Mouse (Mus musculus) liver, embryonic 11.5 days (tissue): ENCODE data around the gene Aida. TPM values are rescaled to one million over a fixed set of nuclear protein-coding genes. Genes with fewer than 3 reads are reported as not detected.
"Not testable (repeated sequence)": the region's sequence is repeated elsewhere in the genome, so short reads cannot be mapped to it uniquely, and the experiment has no call there.

Source experiments
- ATAC-seq: fragments of 200-750 bp; cut with Nextera tagmentation; replicated peaks from 2 replicates; pipeline ENCODE4 v1.8.0; 2017; ENCODE audit warnings: moderate number of reproducible peaks, mild to moderate bottlenecking, moderate TSS enrichment, moderate library complexity; ENCODE audit not compliant: low FRiP score
- DNase-seq: peaks from one replicate; pipeline ENCODE4 v3.0.0-alpha.2; 2017; ENCODE audit warnings: low spot score
- H3K27ac ChIP-seq: fragments of 300-500 bp; sonication (generic); 2 replicates; pipeline ENCODE4 v1.5.1; 2014; ENCODE audit warnings: mild to moderate bottlenecking, low read depth, low read length, control low read depth
- H3K27me3 ChIP-seq: fragments of 300-500 bp; sonication (generic); replicated peaks from 2 replicates; pipeline ENCODE4 v1.6.1; 2014; ENCODE audit warnings: low read length, mixed read lengths; ENCODE audit not compliant: control insufficient read depth, insufficient read depth
- H3K36me3 ChIP-seq: fragments of 300-500 bp; sonication (generic); 2 replicates; pipeline ENCODE4 v1.6.1; 2014; ENCODE audit warnings: mild to moderate bottlenecking, low read length, moderate library complexity, mixed read lengths; ENCODE audit not compliant: control insufficient read depth, insufficient read depth
- H3K4me1 ChIP-seq: fragments of 300-500 bp; sonication (generic); replicated peaks from 2 replicates; pipeline ENCODE4 v1.6.1; 2014; ENCODE audit warnings: low read length, mixed read lengths; ENCODE audit not compliant: control insufficient read depth, insufficient read depth
- H3K4me2 ChIP-seq: fragments of 300-500 bp; sonication (generic); 2 replicates; pipeline ENCODE4 v1.6.1; 2014; ENCODE audit warnings: mild to moderate bottlenecking, control low read depth, moderate library complexity
- H3K4me3 ChIP-seq: fragments of 300-500 bp; sonication (generic); 2 replicates; pipeline ENCODE4 v1.5.1; 2014; ENCODE audit warnings: low read depth, low read length, control low read depth
- H3K9ac ChIP-seq: fragments of 300-500 bp; sonication (generic); 2 replicates; pipeline ENCODE4 v1.6.1; 2014; ENCODE audit warnings: low read depth, low read length, control low read depth
- H3K9me3 ChIP-seq: fragments of 300-500 bp; sonication (generic); 2 replicates; pipeline ENCODE4 v1.6.1; 2016; ENCODE audit warnings: low read length, inconsistent platforms, mixed read lengths; ENCODE audit not compliant: control insufficient read depth
- WGBS: fragments of 180-500 bp; shearing (Covaris S2); extraction: QIAGEN DNeasy Blood & Tissue Kit; methylation state at CpG from one replicate; pipeline ENCODE4 v1.1.7; 2014; 5-methylcytosine and 5-hydroxymethylcytosine counted together
- polyA plus RNA-seq: library from polyadenylated mRNA; unstranded; fragments of >200 nt; fragmentation: Nextera tagmentation; extraction: Ambion mirVana; gene quantifications from 2 replicates; pipeline ENCODE4 v1.2.1, GENCODE M21; 2014

Gene Aida
- polyA plus RNA-seq, 1 experiment from 2014 or later, result 21.1 TPM

- no peak for DNase-seq
- no peaks in the 10 kb centered on the region for H3K27me3 ChIP-seq
- H3K9ac ChIP-seq, result no peak overlapping the region
- H3K4me2 ChIP-seq, result no peak overlapping the region
- H3K4me1 ChIP-seq, result no peaks in the 10 kb centered on the region
- peaks cover 3% of the 10 kb centered on the region; the same call in 1 of the 2 replicates for H3K9me3 ChIP-seq
- 95% methylated on average over 6 of the region's 6 CpGs for WGBS
- H3K36me3 ChIP-seq, result peaks cover 43% of the 10 kb centered on the region
- ATAC-seq, result no peak
- H3K4me3 ChIP-seq, result no peak overlapping the region
- no peak overlapping the region for H3K27ac ChIP-seq
These were observed 28.0 kb downstream of the Aida start for GRCm38 (mm10) chr1:183324433-183324832.

GRCm38 (mm10) chr1:183327171-183327570 is 30.8 kb downstream of the Aida start:
- Histone ChIP-seq H3K4me2 (no peak overlapping the region), H3K27ac (no peak overlapping the region), H3K4me1 (no peaks in the 10 kb centered on the region), H3K4me3 (no peak overlapping the region), H3K36me3 (peaks cover 60% of the 10 kb centered on the region), H3K27me3 (no peaks in the 10 kb centered on the region), H3K9ac (no peak overlapping the region), H3K9me3 (peaks cover 3% of the 10 kb centered on the region; the same call in 1 of the 2 replicates)
- DNase-seq, result no peak
- no peak for ATAC-seq
- 87% methylated on average over 8 of the region's 8 CpGs for WGBS

- H3K4me1 ChIP-seq, H3K36me3 ChIP-seq, H3K27me3 ChIP-seq, ATAC-seq, H3K9ac ChIP-seq, DNase-seq, H3K27ac ChIP-seq, H3K9me3 ChIP-seq, H3K4me3 ChIP-seq, H3K4me2 ChIP-seq: not testable (repeated sequence)
- WGBS, result 100% methylated on average over 1 of the region's 1 CpGs
These were observed 46.5 kb downstream of the Aida start for GRCm38 (mm10) chr1:183342902-183343301.

- peak; percentile 95 for ATAC-seq
- no peaks in the 10 kb centered on the region for H3K9me3 ChIP-seq
- peak overlapping the region; percentile 97 for H3K4me3 ChIP-seq
- peak overlapping the region; percentile 72 for H3K4me2 ChIP-seq
- under 1% methylated on average over 71 of the region's 72 CpGs for WGBS
- peaks cover 12% of the 10 kb centered on the region; the same call in 1 of the 2 replicates for H3K36me3 ChIP-seq
- peak; percentile 85 for DNase-seq
- no peaks in the 10 kb centered on the region for H3K27me3 ChIP-seq
- H3K9ac ChIP-seq, result peak overlapping the region; percentile 86
- H3K27ac ChIP-seq, result peak overlapping the region; percentile 92
- no peaks in the 10 kb centered on the region; the same call in 1 of the 2 replicates for H3K4me1 ChIP-seq
These were observed 48.8 kb downstream of the Aida start for GRCm38 (mm10) chr1:183344886-183345816.

GRCm38 (mm10) chr1:183345817-183346195 is 49.4 kb downstream of the Aida start:
- DNase-seq (no peak), ATAC-seq (no peak)
- Histone ChIP-seq H3K4me1 (no peaks in the 10 kb centered on the region; the same call in 1 of the 2 replicates), H3K36me3 (peaks cover 15% of the 10 kb centered on the region; the same call in 1 of the 2 replicates), H3K9me3 (no peaks in the 10 kb centered on the region), H3K9ac (peak overlapping the region; percentile 86), H3K4me3 (peak overlapping the region; percentile 97), H3K27ac (no peak overlapping the region), H3K4me2 (peak overlapping the region; percentile 72), H3K27me3 (no peaks in the 10 kb centered on the region)
- 3% methylated on average over 10 of the region's 10 CpGs for WGBS

- H3K27ac ChIP-seq, result no peak overlapping the region
- H3K9me3 ChIP-seq, result no peaks in the 10 kb centered on the region
- ATAC-seq (no peak), DNase-seq (no peak)
- WGBS, result 15% methylated on average over 6 of the region's 6 CpGs
- H3K27me3 ChIP-seq, result no peaks in the 10 kb centered on the region
- H3K4me2 ChIP-seq, result no peak overlapping the region
- no peak overlapping the region for H3K9ac ChIP-seq
- no peak overlapping the region for H3K4me3 ChIP-seq
- H3K4me1 ChIP-seq, result no peaks in the 10 kb centered on the region; the same call in 1 of the 2 replicates
- H3K36me3 ChIP-seq, result peaks cover 14% of the 10 kb centered on the region
These were observed 53.5 kb downstream of the Aida start for GRCm38 (mm10) chr1:183349840-183350239.

- Histone ChIP-seq H3K27ac (no peak overlapping the region), H3K36me3 (peaks cover 20% of the 10 kb centered on the region; the same call in 1 of the 2 replicates), H3K4me2 (no peak overlapping the region), H3K4me1 (peaks cover 4% of the 10 kb centered on the region; the same call in 1 of the 2 replicates), H3K27me3 (no peaks in the 10 kb centered on the region), H3K9ac (no peak overlapping the region), H3K9me3 (no peaks in the 10 kb centered on the region), H3K4me3 (no peak overlapping the region)
- WGBS, result 83% methylated on average over 3 of the region's 3 CpGs
- ATAC-seq, result no peak
- no peak for DNase-seq
These were observed 62.5 kb downstream of the Aida start for GRCm38 (mm10) chr1:183358901-183359300.

- 56% methylated on average over 5 of the region's 5 CpGs for WGBS
- H3K4me1 ChIP-seq, result peaks cover 4% of the 10 kb centered on the region; the same call in 1 of the 2 replicates
- H3K27me3 ChIP-seq, result no peaks in the 10 kb centered on the region
- no peak overlapping the region for H3K27ac ChIP-seq
- DNase-seq, result no peak
- H3K36me3 ChIP-seq, result peaks cover 8% of the 10 kb centered on the region
- no peak overlapping the region for H3K4me3 ChIP-seq
- no peak overlapping the region for H3K4me2 ChIP-seq
- ATAC-seq, result peak; percentile 68; the same call in 1 of the 2 replicates
- no peak overlapping the region for H3K9ac ChIP-seq
- H3K9me3 ChIP-seq, result no peaks in the 10 kb centered on the region
These were observed 65.9 kb downstream of the Aida start for GRCm38 (mm10) chr1:183362301-183362700.
